Mouse (Mus musculus) lung, postnatal 0 days (tissue): ENCODE results near the gene Psenen.

Experiments used
- CTCF ChIP-seq: IDR thresholded peaks from 2 replicates; pipeline ENCODE4 v1.5.1; 2016; ENCODE audit warnings: antibody characterized with exemption, mild to moderate bottlenecking
- EP300 ChIP-seq: IDR thresholded peaks from 2 replicates; pipeline ENCODE4 v1.6.1; 2016; ENCODE audit warnings: antibody characterized with exemption, mild to moderate bottlenecking, control low read depth

- TF ChIP-seq CTCF (no peak), EP300 (no peak)
Observed at GRCm38 (mm10) chr7:30559443-30559954, 3.9 kb downstream of the Psenen start, which contains the start of gene Lin37.
